Mouse (Mus musculus): Measurements from ENCODE around the gene Unkl.

DNA sequence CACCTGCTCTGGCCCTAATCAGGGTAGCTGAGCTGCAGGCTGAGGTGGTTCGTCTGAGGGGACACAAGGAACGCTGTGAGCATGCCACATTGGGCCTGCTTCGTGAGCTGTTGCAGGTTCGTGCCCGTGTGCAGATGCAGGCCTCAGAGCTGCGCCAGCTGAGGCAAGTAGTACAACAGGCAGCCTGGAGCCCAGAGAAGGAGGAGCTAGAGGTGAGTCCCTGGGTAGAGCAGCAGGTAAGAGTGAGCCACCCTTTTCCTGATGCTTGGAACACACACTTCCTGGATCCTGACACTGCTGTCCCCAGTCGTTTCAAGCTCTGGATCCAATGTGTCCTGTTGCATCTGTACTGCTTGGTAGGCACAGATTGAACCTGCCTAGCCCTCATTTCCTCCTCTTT is 24.8 kb upstream of the Unkl start:
- no peak for TF ChIP-seq CTCF (IDR thresholded peaks at IDR 0.05; ENCODE audit: control insufficient read depth, insufficient read depth, insufficient read length)
- no peak for TF ChIP-seq MAX (IDR thresholded peaks at IDR 0.05)
- no peak for TF ChIP-seq USF1 (IDR thresholded peaks at IDR 0.05; ENCODE audit: low read depth)
- TF ChIP-seq FOSL1 (IDR thresholded peaks at IDR 0.05; ENCODE audit: insufficient read depth, low read length, poor library complexity, severe bottlenecking): no peak
- TF ChIP-seq CEBPB (IDR thresholded peaks at IDR 0.05; ENCODE audit: low read depth): no peak
- TF ChIP-seq MYOD1 (IDR thresholded peaks at IDR 0.05; ENCODE audit: control insufficient read depth, insufficient read length, low read depth): no peak
- no peak for TF ChIP-seq MYOG (IDR thresholded peaks at IDR 0.05; ENCODE audit: control insufficient read depth, extremely low read depth, insufficient read length)

Data from C2C12 (cell line).